Mouse (Mus musculus) liver, embryonic 14.5 days (tissue): ENCODE measurements around the gene Crx.

Source experiments
- CTCF ChIP-seq: IDR thresholded peaks from 2 replicates; pipeline ENCODE4 v1.5.1; 2016; ENCODE audit warnings: antibody characterized with exemption, low read depth, control low read depth
- EP300 ChIP-seq: IDR thresholded peaks from 2 replicates; pipeline ENCODE4 v1.6.1; 2016; ENCODE audit warnings: antibody characterized with exemption, low read depth

GRCm38 (mm10) chr7:15879756-15880155, at the start of gene Crx:
- TF ChIP-seq CTCF (no peak), EP300 (no peak)
